Mouse (Mus musculus): Measurements from ENCODE around the gene Fam57a.
"Not testable (repeated sequence)": the region's sequence is repeated elsewhere in the genome, so short reads cannot be mapped to it uniquely, and the experiment has no call there.

Fam57a gene

GRCm38 (mm10) chr11:76180146-76180540, 672 bp downstream of the Fam57a start:
- DNase-seq (ENCODE audit: inconsistent ontology term): no peak

DNA sequence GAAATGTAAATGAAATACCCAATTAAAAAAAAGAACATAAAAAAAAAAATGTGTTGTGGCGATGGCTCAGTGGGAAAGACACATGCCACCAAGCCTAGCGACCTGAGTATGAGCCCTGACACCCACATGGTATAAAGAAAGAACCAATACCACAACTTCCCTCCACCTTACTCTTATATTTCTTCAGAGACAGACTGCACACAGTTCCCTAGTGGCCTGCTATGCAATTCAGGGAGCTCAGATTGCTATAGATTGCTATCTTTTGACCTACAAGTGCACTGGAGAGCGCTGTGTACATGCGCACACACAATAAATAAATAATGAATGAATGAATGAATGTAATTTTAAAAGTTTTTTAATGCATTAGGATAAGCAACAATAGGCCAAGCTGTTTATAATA, 4.3 kb downstream of the Fam57a start:
- no peak for DNase-seq (ENCODE audit: inconsistent ontology term)

DNA sequence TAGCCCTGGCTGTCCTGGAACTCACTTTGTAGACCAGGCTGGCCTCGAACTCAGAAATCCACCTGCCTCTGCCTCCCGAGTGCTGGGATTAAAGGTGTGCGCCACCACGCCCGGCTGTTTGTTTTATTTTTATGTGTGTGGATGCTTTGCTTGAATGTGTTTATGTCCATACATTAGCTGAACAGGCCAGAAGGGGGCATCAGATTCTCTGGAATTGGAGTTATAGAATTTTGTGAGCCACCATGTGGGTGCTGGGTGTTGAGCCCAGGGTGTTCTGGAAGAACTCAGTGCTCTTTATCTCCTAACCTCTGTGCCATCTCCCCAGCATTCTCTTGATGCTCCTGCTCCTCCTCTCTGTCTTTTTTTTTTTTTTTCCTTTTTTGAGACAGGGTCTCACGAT, 7.4 kb downstream of the Fam57a start:
- no peak for DNase-seq (ENCODE audit: inconsistent ontology term)

- no peak for DNase-seq (ENCODE audit: inconsistent ontology term)
Measured at GRCm38 (mm10) chr11:76196275-76196976, 17.0 kb downstream of the Fam57a start.

- DNase-seq (ENCODE audit: inconsistent ontology term): no peak
Measured at GRCm38 (mm10) chr11:76196977-76197469, 17.6 kb downstream of the Fam57a start.

DNA sequence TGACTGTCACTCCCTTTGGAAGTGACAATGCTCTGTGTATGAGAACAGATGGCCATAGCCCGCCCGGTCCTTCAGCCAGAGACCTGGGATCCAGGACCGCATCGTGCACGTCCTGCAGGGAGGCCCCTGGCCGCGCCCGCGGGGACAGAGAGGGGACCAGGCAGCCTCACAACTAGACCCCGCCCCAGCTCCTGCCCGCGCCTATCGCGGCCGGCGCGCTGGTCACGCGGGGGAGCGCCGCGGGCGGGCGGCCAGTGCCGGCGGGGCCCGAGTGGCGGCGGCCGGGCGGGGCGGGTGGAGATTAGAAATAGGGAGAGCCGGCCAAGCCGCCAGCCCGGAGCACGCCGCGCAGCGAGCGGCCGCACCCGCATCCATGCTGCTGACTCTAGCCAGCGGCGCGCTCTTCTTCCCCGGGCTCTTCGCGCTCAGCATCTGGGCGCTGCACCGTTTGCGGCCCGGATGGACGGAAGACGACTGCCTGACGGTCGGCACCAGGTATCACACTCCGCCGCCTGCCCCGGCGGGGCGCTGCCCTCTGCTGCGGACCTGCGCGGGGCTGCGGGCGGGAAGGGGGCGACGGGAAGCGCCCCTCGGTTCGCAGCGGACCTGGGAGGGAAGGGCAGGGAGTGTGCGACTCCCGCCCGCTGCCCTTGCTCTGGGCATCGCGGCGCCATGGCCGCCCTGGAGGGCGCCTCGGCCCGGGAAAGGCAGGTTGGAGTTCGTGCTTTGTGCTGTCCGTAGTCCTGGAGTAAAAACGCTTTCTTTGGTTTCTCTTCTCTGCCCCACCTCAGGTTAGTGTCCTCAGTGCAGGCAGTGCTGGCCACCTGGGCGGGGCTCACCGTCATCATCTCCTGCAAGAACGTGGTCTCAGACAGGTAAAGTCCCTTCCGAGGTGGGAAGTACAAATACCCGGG, 22.5 kb downstream of the Fam57a start:
- DNase-seq (ENCODE audit: inconsistent ontology term): peak; percentile 89

- DNase-seq (ENCODE audit: inconsistent ontology term): no peak
Measured at GRCm38 (mm10) chr11:76206793-76207192, 27.3 kb downstream of the Fam57a start.

- no peak for DNase-seq (ENCODE audit: inconsistent ontology term)
Measured at GRCm38 (mm10) chr11:76210228-76210985, 30.9 kb downstream of the Fam57a start.

DNA sequence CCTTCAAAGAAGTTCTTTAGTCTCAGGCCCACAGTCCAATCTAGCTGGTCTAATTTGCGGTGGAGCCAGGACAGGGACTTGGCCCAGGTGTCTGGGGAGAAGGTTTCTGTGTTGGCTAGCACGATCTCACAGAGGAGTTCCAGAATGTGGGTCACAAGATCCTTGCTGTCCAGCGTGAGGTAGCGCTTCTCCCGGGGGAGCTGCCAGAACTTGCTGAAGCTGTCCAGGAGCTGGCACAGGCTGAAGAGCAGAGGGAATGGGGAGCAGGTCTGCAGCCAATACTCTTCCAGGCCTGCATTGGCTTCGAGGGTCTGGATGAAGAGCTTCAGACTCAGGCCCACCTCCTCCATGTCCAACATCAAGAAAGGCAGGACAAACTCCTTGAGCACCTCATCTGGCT, 32.1 kb downstream of the Fam57a start:
- DNase-seq (ENCODE audit: inconsistent ontology term): not testable (repeated sequence)

GRCm38 (mm10) chr11:76213841-76214240, 34.4 kb downstream of the Fam57a start:
- DNase-seq (ENCODE audit: inconsistent ontology term): no peak

DNA sequence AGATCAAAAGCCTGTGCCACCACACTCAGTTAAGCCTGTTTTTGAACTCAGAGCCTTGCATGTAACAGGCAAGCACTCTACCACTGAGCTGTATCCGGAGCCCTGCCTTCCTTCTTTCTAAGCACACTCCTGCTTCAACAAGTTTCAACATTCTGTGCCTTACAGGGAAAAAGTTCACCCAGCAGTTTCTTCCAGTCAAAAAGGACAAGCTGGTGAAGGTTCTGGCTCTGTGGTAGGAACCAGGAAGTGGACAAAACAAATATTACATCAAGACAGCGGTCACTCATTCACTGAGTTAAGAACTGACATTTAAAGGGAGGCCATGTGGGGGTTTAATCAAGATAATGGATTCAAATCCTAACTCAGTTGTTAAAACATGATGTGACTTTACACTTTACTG, 35.5 kb downstream of the Fam57a start:
- no peak for DNase-seq (ENCODE audit: inconsistent ontology term)

- DNase-seq (ENCODE audit: inconsistent ontology term): no peak
Measured at GRCm38 (mm10) chr11:76216049-76216540, 36.6 kb downstream of the Fam57a start.

DNA sequence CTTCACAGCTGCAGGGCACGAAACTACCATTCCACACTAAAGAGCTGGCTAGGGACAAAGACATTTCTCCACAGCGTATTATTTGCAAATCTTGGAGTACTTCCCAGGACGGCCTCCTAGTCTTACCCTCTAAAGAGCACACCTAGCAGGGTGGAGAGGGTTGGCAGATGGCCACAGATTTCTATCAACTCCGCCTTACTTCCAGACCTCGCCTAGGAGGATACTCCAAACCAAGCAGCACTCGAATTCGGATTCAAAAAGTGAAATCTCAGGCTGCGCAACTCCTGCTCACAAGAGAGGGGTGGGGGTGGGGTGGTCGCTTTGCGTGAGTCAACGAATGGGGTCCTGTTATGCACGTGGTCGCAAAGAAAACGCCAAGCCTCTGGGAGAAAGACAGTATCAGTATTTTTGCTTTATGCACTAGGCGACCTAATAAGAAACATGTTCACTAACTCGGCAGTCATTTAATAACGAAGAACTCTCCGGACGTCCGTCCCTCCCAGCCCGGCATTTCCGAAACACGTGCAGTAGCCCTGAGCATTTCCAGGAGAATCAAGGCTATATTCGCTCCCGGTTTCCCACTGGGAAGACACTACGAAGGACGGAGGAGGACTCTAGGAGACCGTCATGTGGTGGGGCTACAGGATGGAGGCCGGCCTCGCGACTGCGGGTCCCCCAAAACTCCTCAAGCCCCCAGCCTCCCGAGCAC, 37.4 kb downstream of the Fam57a start:
- DNase-seq (ENCODE audit: inconsistent ontology term): peak; percentile 66

DNA sequence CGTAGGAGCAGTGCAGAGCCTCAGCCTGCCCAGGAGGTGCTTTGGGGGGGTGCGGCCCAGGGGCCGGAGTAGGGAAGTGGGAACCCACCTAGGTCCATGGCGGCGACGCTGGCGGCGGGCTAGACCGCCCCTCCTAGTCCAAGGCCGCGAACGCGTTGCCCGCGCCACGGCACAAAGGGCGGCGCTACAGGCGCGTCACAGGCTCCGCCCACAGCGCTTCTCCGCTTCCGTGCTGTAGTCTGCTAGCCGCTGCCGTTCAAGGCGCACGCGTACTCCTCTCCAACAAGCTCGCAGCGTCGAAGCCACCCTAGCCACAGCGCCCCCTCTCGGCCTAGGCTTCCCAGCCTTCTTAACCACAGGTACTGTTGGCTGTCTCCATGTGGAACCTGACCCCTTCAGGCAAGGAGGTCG, 37.9 kb downstream of the Fam57a start, which contains the start of the genes Dbil5 and Gemin4:
Dbil5 (plus strand) TSS at position 219 of the 411 bp plus-strand sequence.
Gemin4 (minus strand) TSS at position 275 of the 411 bp plus-strand sequence.
- peak; percentile 95 for DNase-seq (ENCODE audit: inconsistent ontology term)

- no peak for DNase-seq (ENCODE audit: inconsistent ontology term)
Measured at GRCm38 (mm10) chr11:76224631-76225030, 45.2 kb downstream of the Fam57a start.

- DNase-seq (ENCODE audit: inconsistent ontology term): no peak
Measured at GRCm38 (mm10) chr11:76225051-76225450, 45.6 kb downstream of the Fam57a start.

- DNase-seq (ENCODE audit: inconsistent ontology term): no peak
Measured at GRCm38 (mm10) chr11:76236136-76236535, 56.7 kb downstream of the Fam57a start.

- DNase-seq (ENCODE audit: inconsistent ontology term): no peak
Measured at GRCm38 (mm10) chr11:76239750-76240149, 60.3 kb downstream of the Fam57a start.

GRCm38 (mm10) chr11:76242901-76243810, 63.7 kb downstream of the Fam57a start, which contains the start of the genes Mrm3 and Glod4:
Gene Mrm3, plus strand, starts transcription at chr11:76243715.
Gene Glod4, minus strand, starts transcription at chr11:76243725.
- DNase-seq (ENCODE audit: inconsistent ontology term): peak; percentile 94
